Mouse (Mus musculus) liver, adult 2 months (tissue): ENCODE data around the gene Il3. TPM values are rescaled to one million over a fixed set of nuclear protein-coding genes. Genes with fewer than 3 reads are reported as not detected.

ENCODE experiments used
- DNase-seq: peaks from one replicate; pipeline ENCODE4 v3.0.0-alpha.2; 2011; ENCODE audit warnings: low read depth, low spot score; ENCODE audit errors: extremely low read depth
- H3K27ac ChIP-seq: fragments of 200-500 bp; replicated peaks from 2 replicates; pipeline ENCODE4 v1.5.1; 2012; ENCODE audit warnings: low read depth, mild to moderate bottlenecking, control low read depth, inconsistent platforms, low read length; ENCODE audit not compliant: insufficient read depth
- H3K27me3 ChIP-seq: fragments of 200-500 bp; 2 replicates; pipeline ENCODE4 v1.6.1; 2012; ENCODE audit warnings: mild to moderate bottlenecking, moderate library complexity, low read length, inconsistent platforms; ENCODE audit not compliant: control insufficient read depth, insufficient read depth
- H3K36me3 ChIP-seq: fragments of 200-500 bp; 2 replicates; pipeline ENCODE4 v1.6.1; 2012; ENCODE audit warnings: low read length, inconsistent platforms; ENCODE audit not compliant: control insufficient read depth, insufficient read depth
- H3K4me1 ChIP-seq: fragments of 200-500 bp; 2 replicates; pipeline ENCODE4 v1.6.1; 2011; ENCODE audit warnings: low read length; ENCODE audit not compliant: control insufficient read depth, insufficient read depth
- H3K4me3 ChIP-seq: fragments of 200-500 bp; 2 replicates; pipeline ENCODE4 v1.5.1; 2011; ENCODE audit warnings: low read depth, mild to moderate bottlenecking, control low read depth, low read length, moderate library complexity; ENCODE audit not compliant: insufficient read depth
- H3K79me2 ChIP-seq: fragments of 200-500 bp; 2 replicates; pipeline ENCODE4 v1.6.1; 2012; ENCODE audit warnings: inconsistent platforms, mild to moderate bottlenecking, low read length, moderate library complexity; ENCODE audit not compliant: control insufficient read depth, insufficient read depth
- H3K9ac ChIP-seq: fragments of 200-500 bp; 2 replicates; pipeline ENCODE4 v1.6.1; 2012; ENCODE audit warnings: low read depth, mild to moderate bottlenecking, control low read depth, inconsistent platforms, low read length
- CTCF ChIP-seq: fragments of 200-500 bp; IDR thresholded peaks from 2 replicates; pipeline ENCODE4 v1.5.1; 2011; ENCODE audit warnings: low read depth, low read length, control low read depth
- POLR2A ChIP-seq: fragments of 200-500 bp; IDR thresholded peaks from 2 replicates; pipeline ENCODE4 v1.6.1; 2011; ENCODE audit warnings: low read length, control low read depth; ENCODE audit not compliant: insufficient read depth; ENCODE audit errors: extremely low read depth
- WGBS: fragments of 180-500 bp; shearing (Covaris S2); methylation state at CpG from one replicate; pipeline ENCODE4 v1.1.7; 2018; 5-methylcytosine and 5-hydroxymethylcytosine counted together
- polyA plus RNA-seq: library from polyadenylated mRNA; depleted of rRNA; stranded (reverse); fragments of >200 nt; gene quantifications from 2 replicates; pipeline ENCODE4 v1.2.3, GENCODE M21; 2012
- total RNA-seq: library from RNA; depleted of rRNA; stranded (reverse); fragments of >200 nt; gene quantifications from 2 replicates; pipeline ENCODE4 v1.2.3, GENCODE M21; 2014

Gene Il3
- total and polyA plus RNA-seq, 2 experiments: not detected

GRCm38 (mm10) chr11:54295971-54296370, 28.9 kb upstream of the Il3 start:
- H3K4me1 ChIP-seq: no peaks in the 10 kb centered on the region
- TF ChIP-seq CTCF: no peak
- no peak for TF ChIP-seq POLR2A
- no peaks in the 10 kb centered on the region for H3K27me3 ChIP-seq
- no peaks in the 10 kb centered on the region for H3K79me2 ChIP-seq
- H3K4me3 ChIP-seq: no peak overlapping the region
- H3K36me3 ChIP-seq: no peaks in the 10 kb centered on the region
- DNase-seq: no peak
- no peak overlapping the region for H3K9ac ChIP-seq
- WGBS: 81% methylated on average over 4 of the region's 4 CpGs
- no peak overlapping the region for H3K27ac ChIP-seq

- Histone ChIP-seq H3K4me1 (no peaks in the 10 kb centered on the region), H3K27ac (no peak overlapping the region), H3K27me3 (no peaks in the 10 kb centered on the region), H3K4me3 (no peak overlapping the region), H3K9ac (no peak overlapping the region), H3K36me3 (no peaks in the 10 kb centered on the region), H3K79me2 (no peaks in the 10 kb centered on the region)
- TF ChIP-seq CTCF: no peak
- TF ChIP-seq POLR2A: no peak
- 76% methylated on average over 12 of the region's 12 CpGs for WGBS
- no peak for DNase-seq
These were observed 27.1 kb upstream of the Il3 start for GRCm38 (mm10) chr11:54293980-54294807.

- no peaks in the 10 kb centered on the region for H3K36me3 ChIP-seq
- TF ChIP-seq POLR2A: no peak
- no peak for TF ChIP-seq CTCF
- no peaks in the 10 kb centered on the region for H3K27me3 ChIP-seq
- DNase-seq: no peak
- no peak overlapping the region for H3K9ac ChIP-seq
- no peaks in the 10 kb centered on the region for H3K79me2 ChIP-seq
- H3K27ac ChIP-seq: no peak overlapping the region
- no peaks in the 10 kb centered on the region for H3K4me1 ChIP-seq
- H3K4me3 ChIP-seq: no peak overlapping the region
- WGBS: 76% methylated on average over 2 of the region's 2 CpGs
These were observed 25.1 kb upstream of the Il3 start for GRCm38 (mm10) chr11:54292163-54292562.

- 77% methylated on average over 8 of the region's 8 CpGs for WGBS
- Histone ChIP-seq H3K36me3 (no peaks in the 10 kb centered on the region), H3K9ac (no peak overlapping the region), H3K27me3 (no peaks in the 10 kb centered on the region), H3K4me1 (no peaks in the 10 kb centered on the region), H3K4me3 (no peak overlapping the region), H3K79me2 (no peaks in the 10 kb centered on the region), H3K27ac (no peak overlapping the region)
- TF ChIP-seq POLR2A (no peak), CTCF (no peak)
- no peak for DNase-seq
These were observed 20.9 kb upstream of the Il3 start for GRCm38 (mm10) chr11:54287821-54288453.

GRCm38 (mm10) chr11:54271437-54271949, 4.4 kb upstream of the Il3 start:
- Histone ChIP-seq H3K4me3 (no peak overlapping the region), H3K36me3 (no peaks in the 10 kb centered on the region), H3K9ac (no peak overlapping the region), H3K27me3 (no peaks in the 10 kb centered on the region), H3K4me1 (no peaks in the 10 kb centered on the region), H3K79me2 (no peaks in the 10 kb centered on the region), H3K27ac (no peak overlapping the region)
- 77% methylated on average over 5 of the region's 5 CpGs for WGBS
- DNase-seq: no peak
- TF ChIP-seq CTCF: no peak
- no peak for TF ChIP-seq POLR2A
